Mouse (Mus musculus): Measurements from ENCODE around the gene Ncor1. TPM values are rescaled to one million over a fixed set of nuclear protein-coding genes. Genes with fewer than 3 reads are reported as not detected.
"Not testable (repeated sequence)": the region's sequence is repeated elsewhere in the genome, so short reads cannot be mapped to it uniquely, and the experiment has no call there.

Gene Ncor1
- polyA plus RNA-seq, 1 experiment from 2014 or later, result 127 TPM

GRCm38 (mm10) chr11:62476156-62476555, 17.8 kb upstream of the Ncor1 start:
- no peaks in the 10 kb centered on the region for H3K27me3 ChIP-seq (ENCODE audit: insufficient read depth, poor library complexity, severe bottlenecking)
- no peak overlapping the region for H3K27ac ChIP-seq
- no peaks in the 10 kb centered on the region for H3K36me3 ChIP-seq
- DNase-seq (ENCODE audit: low spot score), result no peak
- H3K4me3 ChIP-seq, result no peak overlapping the region
- no peaks in the 10 kb centered on the region for H3K4me1 ChIP-seq (replicated peaks)
- WGBS, result 97% methylated on average over 4 of the region's 4 CpGs
- H3K9me3 ChIP-seq, result no peaks in the 10 kb centered on the region

- Histone ChIP-seq H3K27ac (no peak overlapping the region), H3K9me3 (no peaks in the 10 kb centered on the region), H3K4me3 (no peak overlapping the region), H3K36me3 (no peaks in the 10 kb centered on the region), H3K27me3 (ENCODE audit: insufficient read depth, poor library complexity, severe bottlenecking) (no peaks in the 10 kb centered on the region), H3K4me1 (replicated peaks) (no peaks in the 10 kb centered on the region)
- no peak for DNase-seq (ENCODE audit: low spot score)
- 94% methylated on average over 5 of the region's 5 CpGs for WGBS
Measured at GRCm38 (mm10) chr11:62473516-62473915, 15.2 kb upstream of the Ncor1 start.

GRCm38 (mm10) chr11:62470451-62470850, 12.1 kb upstream of the Ncor1 start:
- Histone ChIP-seq H3K4me3 (no peak overlapping the region), H3K36me3 (no peaks in the 10 kb centered on the region), H3K27me3 (ENCODE audit: insufficient read depth, poor library complexity, severe bottlenecking) (no peaks in the 10 kb centered on the region), H3K9me3 (no peaks in the 10 kb centered on the region), H3K27ac (no peak overlapping the region), H3K4me1 (replicated peaks) (0 out of 2 replicates have a peak, but pooled peaks cover 3% of the 10 kb centered on the region)
- DNase-seq (ENCODE audit: low spot score), result no peak
- WGBS, result 91% methylated on average over 6 of the region's 6 CpGs

- not testable (repeated sequence) for H3K9me3 ChIP-seq; H3K27ac ChIP-seq; DNase-seq (ENCODE audit: low spot score); H3K4me3 ChIP-seq; H3K4me1 ChIP-seq (replicated peaks); H3K36me3 ChIP-seq; H3K27me3 ChIP-seq (ENCODE audit: insufficient read depth, poor library complexity, severe bottlenecking)
Measured at GRCm38 (mm10) chr11:62467289-62467688, 8.9 kb upstream of the Ncor1 start.

GRCm38 (mm10) chr11:62466546-62466945, 8.2 kb upstream of the Ncor1 start:
- H3K9me3 ChIP-seq, result no peaks in the 10 kb centered on the region
- 0 out of 2 replicates have a peak, but pooled peaks cover 3% of the 10 kb centered on the region for H3K4me1 ChIP-seq (replicated peaks)
- H3K36me3 ChIP-seq, result 0 out of 2 replicates have a peak, but pooled peaks cover 2% of the 10 kb centered on the region
- DNase-seq (ENCODE audit: low spot score), result no peak
- no peak overlapping the region for H3K27ac ChIP-seq
- WGBS, result 87% methylated on average over 3 of the region's 3 CpGs
- H3K27me3 ChIP-seq (ENCODE audit: insufficient read depth, poor library complexity, severe bottlenecking), result no peaks in the 10 kb centered on the region
- no peak overlapping the region for H3K4me3 ChIP-seq

GRCm38 (mm10) chr11:62465849-62466248, 7.5 kb upstream of the Ncor1 start:
- DNase-seq (ENCODE audit: low spot score), result no peak
- H3K27me3 ChIP-seq (ENCODE audit: insufficient read depth, poor library complexity, severe bottlenecking), result no peaks in the 10 kb centered on the region
- H3K9me3 ChIP-seq, result no peaks in the 10 kb centered on the region
- H3K36me3 ChIP-seq, result 0 out of 2 replicates have a peak, but pooled peaks cover 3% of the 10 kb centered on the region
- H3K4me3 ChIP-seq, result no peak overlapping the region
- 93% methylated on average over 3 of the region's 3 CpGs for WGBS
- 0 out of 2 replicates have a peak, but pooled peaks cover 3% of the 10 kb centered on the region for H3K4me1 ChIP-seq (replicated peaks)
- no peak overlapping the region for H3K27ac ChIP-seq

GRCm38 (mm10) chr11:62464696-62465095, 6.4 kb upstream of the Ncor1 start:
- 0 out of 2 replicates have a peak, but pooled peaks cover 3% of the 10 kb centered on the region for H3K4me1 ChIP-seq (replicated peaks)
- no peaks in the 10 kb centered on the region for H3K27me3 ChIP-seq (ENCODE audit: insufficient read depth, poor library complexity, severe bottlenecking)
- WGBS, result 94% methylated on average over 3 of the region's 3 CpGs
- H3K9me3 ChIP-seq, result no peaks in the 10 kb centered on the region
- H3K27ac ChIP-seq, result no peak overlapping the region
- DNase-seq (ENCODE audit: low spot score), result no peak
- H3K36me3 ChIP-seq, result 0 out of 2 replicates have a peak, but pooled peaks cover 3% of the 10 kb centered on the region
- H3K4me3 ChIP-seq, result no peak overlapping the region

- Histone ChIP-seq H3K4me3 (no peak overlapping the region), H3K36me3 (0 out of 2 replicates have a peak, but pooled peaks cover 3% of the 10 kb centered on the region), H3K9me3 (no peaks in the 10 kb centered on the region), H3K4me1 (replicated peaks) (peaks cover 11% of the 10 kb centered on the region; the same call in 1 of the 2 replicates), H3K27me3 (ENCODE audit: insufficient read depth, poor library complexity, severe bottlenecking) (no peaks in the 10 kb centered on the region), H3K27ac (no peak overlapping the region)
- DNase-seq (ENCODE audit: low spot score), result no peak
- WGBS, result 63% methylated on average over 2 of the region's 2 CpGs
Measured at GRCm38 (mm10) chr11:62463225-62463915, 5.0 kb upstream of the Ncor1 start.

GRCm38 (mm10) chr11:62462529-62462928, 4.2 kb upstream of the Ncor1 start:
- not testable (repeated sequence) for H3K27ac ChIP-seq; H3K4me3 ChIP-seq; H3K27me3 ChIP-seq (ENCODE audit: insufficient read depth, poor library complexity, severe bottlenecking); H3K36me3 ChIP-seq; DNase-seq (ENCODE audit: low spot score); H3K9me3 ChIP-seq
- 98% methylated on average over 1 of the region's 1 CpGs for WGBS
- peaks cover 11% of the 10 kb centered on the region; the same call in 1 of the 2 replicates for H3K4me1 ChIP-seq (replicated peaks)

GRCm38 (mm10) chr11:62458780-62459179, 439 bp upstream of the Ncor1 start:
- Histone ChIP-seq H3K27me3 (ENCODE audit: insufficient read depth, poor library complexity, severe bottlenecking) (no peaks in the 10 kb centered on the region), H3K27ac (peak overlapping the region; percentile 100), H3K36me3 (0 out of 2 replicates have a peak, but pooled peaks cover 6% of the 10 kb centered on the region), H3K4me1 (replicated peaks) (peaks cover 21% of the 10 kb centered on the region), H3K4me3 (peak overlapping the region; percentile 97), H3K9me3 (no peaks in the 10 kb centered on the region)
- DNase-seq (ENCODE audit: low spot score), result no peak
- 3% methylated on average over 9 of the region's 9 CpGs for WGBS

GRCm38 (mm10) chr11:62457891-62458270, 460 bp downstream of the Ncor1 start:
- Histone ChIP-seq H3K9me3 (no peaks in the 10 kb centered on the region), H3K4me1 (replicated peaks) (peaks cover 21% of the 10 kb centered on the region), H3K27me3 (ENCODE audit: insufficient read depth, poor library complexity, severe bottlenecking) (no peaks in the 10 kb centered on the region), H3K27ac (peak overlapping the region; percentile 100), H3K4me3 (peak overlapping the region; percentile 97), H3K36me3 (peaks cover 12% of the 10 kb centered on the region; the same call in 1 of the 2 replicates)
- no peak for DNase-seq (ENCODE audit: low spot score)
- WGBS, result under 1% methylated on average over 18 of the region's 18 CpGs

- Histone ChIP-seq H3K27me3 (ENCODE audit: insufficient read depth, poor library complexity, severe bottlenecking) (no peaks in the 10 kb centered on the region), H3K4me3 (peak overlapping the region; percentile 97), H3K4me1 (replicated peaks) (peaks cover 21% of the 10 kb centered on the region), H3K9me3 (no peaks in the 10 kb centered on the region), H3K36me3 (peaks cover 12% of the 10 kb centered on the region; the same call in 1 of the 2 replicates), H3K27ac (peak overlapping the region; percentile 100)
- under 1% methylated on average over 73 of the region's 73 CpGs for WGBS
- DNase-seq (ENCODE audit: low spot score), result peak; percentile 90
Measured at GRCm38 (mm10) chr11:62457241-62457890, 975 bp downstream of the Ncor1 start.

Measured in hindbrain, embryonic 10.5 days (tissue).